Mouse (Mus musculus): ENCODE data around the gene Efcc1. TPM values are rescaled to one million over a fixed set of nuclear protein-coding genes. Genes with fewer than 3 reads are reported as not detected.
"Not testable (repeated sequence)": the region's sequence is repeated elsewhere in the genome, so short reads cannot be mapped to it uniquely, and the experiment has no call there.

Gene Efcc1
- total RNA-seq, 2 experiments from 2014 or later, result 0.94 to 1.3 TPM

GRCm38 (mm10) chr6:87743281-87743680 is 12.6 kb downstream of the Efcc1 start:
- peak; percentile 41 to 57 for DNase-seq

GRCm38 (mm10) chr6:87744632-87745031 is 14.0 kb downstream of the Efcc1 start:
- no peak for DNase-seq

DNA sequence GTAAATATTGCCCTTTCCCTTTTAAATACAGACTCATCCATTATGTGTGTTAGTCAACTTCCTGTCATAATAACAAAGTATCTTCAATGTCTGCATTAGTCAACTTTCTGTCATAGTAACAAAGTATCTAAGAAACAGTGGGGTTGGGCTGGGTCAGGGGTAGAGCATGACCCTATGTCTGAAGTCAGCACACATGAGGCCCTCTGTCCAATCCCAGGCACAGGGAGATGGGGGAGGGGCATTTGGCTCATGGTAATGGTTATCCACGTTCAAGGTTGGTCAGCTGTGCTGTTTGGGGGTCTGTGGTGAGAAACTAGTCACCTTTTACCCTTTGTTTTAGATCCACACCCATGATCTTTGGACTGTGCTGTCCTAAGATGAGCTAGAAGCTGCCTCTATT is 14.6 kb downstream of the Efcc1 start:
- DNase-seq, result peak in 1 of 2 experiments; percentile 23

DNA sequence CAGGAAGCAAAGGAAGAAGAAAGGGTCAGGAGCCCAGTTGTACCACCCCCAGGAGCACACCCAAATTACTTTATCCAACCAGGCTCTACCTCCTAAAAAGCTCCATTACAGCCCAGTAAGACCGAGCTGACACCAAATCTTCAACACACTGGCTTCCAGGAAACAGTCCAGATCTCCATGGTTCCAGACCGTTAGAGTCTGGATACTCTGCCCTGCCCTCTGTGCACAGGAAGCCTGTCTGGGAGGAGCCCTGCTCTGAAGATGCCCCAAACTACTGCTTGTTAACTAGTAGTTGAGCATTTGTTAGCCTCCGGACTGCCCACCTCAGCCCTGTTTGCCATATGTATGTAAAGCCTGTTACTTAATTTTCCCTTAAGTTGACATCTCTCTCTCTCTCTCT is 15.4 kb downstream of the Efcc1 start:
- DNase-seq, result peak; percentile 50 to 61

GRCm38 (mm10) chr6:87746849-87747248 is 16.2 kb downstream of the Efcc1 start:
- peak; percentile 73 to 82 for DNase-seq

DNA sequence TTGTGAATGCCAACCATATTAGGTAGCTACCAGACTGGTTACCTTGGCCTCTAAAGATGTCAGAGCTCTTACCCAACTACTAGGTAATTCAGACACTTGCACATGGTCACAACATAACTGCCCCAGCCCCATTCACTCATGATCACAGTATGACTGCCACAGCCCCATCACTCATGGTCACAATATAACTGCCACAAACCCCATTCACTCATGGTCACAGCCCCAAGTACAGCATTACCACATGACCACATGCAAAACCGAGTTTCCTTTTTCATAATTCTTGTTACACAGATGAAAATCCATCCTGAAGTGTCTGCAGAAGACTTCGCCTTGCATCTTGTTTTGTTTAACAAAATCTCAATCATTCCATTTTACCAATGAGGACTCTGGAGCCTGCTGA is 17.4 kb downstream of the Efcc1 start:
- no peak for DNase-seq

GRCm38 (mm10) chr6:87748531-87748930 is 17.9 kb downstream of the Efcc1 start:
- DNase-seq, result no peak

- DNase-seq, result no peak
Measured at GRCm38 (mm10) chr6:87750184-87750910, 19.7 kb downstream of the Efcc1 start.

DNA sequence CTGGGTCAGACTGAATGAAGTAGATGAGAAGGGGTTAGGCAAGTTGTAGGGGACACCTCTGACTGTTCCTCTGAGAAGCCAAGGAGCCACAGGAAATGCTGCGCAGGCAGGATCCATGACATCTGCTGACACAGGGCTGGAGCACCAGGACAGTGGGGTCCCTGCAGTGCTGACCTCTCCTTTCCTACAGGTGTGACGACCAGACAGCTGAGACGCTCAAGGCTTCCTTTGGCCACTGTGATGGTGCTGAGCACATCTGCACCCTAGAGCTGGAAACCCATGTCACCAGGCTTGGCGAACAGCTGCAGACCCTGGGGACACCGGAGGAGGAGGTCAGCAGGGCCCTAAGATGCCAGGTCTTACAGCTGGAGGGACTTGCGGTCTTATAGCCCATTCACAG is 20.9 kb downstream of the Efcc1 start:
- DNase-seq, result no peak

- no peak for DNase-seq
Measured at GRCm38 (mm10) chr6:87755196-87755595, 24.5 kb downstream of the Efcc1 start.

- DNase-seq, result no peak
Measured at GRCm38 (mm10) chr6:87756896-87757295, 26.2 kb downstream of the Efcc1 start.

DNA sequence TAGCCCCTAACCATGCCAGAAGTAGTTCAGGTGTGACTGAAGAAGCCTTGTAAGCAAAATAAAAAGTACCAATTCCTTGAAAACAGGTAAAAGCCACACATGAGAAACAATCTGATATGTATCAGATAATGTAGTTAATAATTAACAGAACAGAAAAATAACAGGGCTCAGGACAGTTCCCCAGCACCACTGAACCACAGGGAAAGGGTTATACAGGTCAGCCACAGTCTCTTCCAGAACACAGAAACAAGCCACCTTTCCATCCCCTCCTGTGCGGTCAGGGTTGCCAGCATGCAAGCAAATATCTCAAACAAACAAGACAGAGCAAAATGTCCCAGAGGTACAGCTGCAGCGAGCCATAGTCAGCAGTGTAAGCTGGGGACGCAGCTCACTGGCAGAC is 28.7 kb downstream of the Efcc1 start:
- DNase-seq, result no peak

DNA sequence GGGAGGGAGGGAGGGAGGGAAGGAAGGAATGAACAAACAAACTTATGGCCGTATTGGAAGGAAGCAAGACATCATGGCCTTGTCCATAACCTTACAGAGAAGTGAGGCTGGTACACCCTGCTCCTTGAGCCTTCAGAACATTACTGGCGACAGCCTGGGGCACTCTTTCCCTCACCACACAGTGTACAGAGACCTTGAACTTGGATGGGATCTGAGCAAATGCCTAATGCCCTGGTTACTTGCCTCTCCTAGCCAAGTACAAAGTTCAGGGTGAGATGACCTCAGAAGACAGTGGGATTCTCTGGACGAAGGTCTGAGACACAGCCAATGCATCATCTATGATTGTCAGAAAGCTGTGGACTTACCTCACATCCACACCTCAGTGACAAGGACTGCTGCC is 29.2 kb downstream of the Efcc1 start:
- no peak for DNase-seq

DNA sequence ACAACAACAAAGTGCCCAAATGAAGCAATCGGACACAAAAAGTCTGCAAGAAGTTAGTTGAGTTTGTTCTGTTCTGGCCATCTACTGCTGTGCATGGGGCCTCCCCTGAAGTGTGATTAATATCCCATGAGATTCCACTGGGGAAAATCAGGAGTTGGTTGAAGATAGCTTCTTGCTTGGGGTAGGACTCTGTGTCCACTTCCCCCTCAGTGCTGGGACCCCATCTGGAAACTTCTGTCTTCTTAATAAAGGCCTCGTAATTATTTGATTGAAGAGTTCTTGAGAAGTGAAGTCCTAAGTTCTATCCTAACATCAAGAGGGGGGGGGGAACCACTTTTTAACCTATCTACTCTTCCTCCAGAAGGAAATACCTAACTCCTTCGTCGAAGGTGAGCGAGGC is 31.5 kb downstream of the Efcc1 start:
- no peak for DNase-seq

- DNase-seq, result peak; percentile 37 to 39
Measured at GRCm38 (mm10) chr6:87763376-87764280, 33.0 kb downstream of the Efcc1 start.

- not testable (repeated sequence) for DNase-seq
Measured at GRCm38 (mm10) chr6:87764296-87764695, 33.6 kb downstream of the Efcc1 start.

- DNase-seq, result no peak
Measured at GRCm38 (mm10) chr6:87770626-87771025, 40.0 kb downstream of the Efcc1 start.

GRCm38 (mm10) chr6:87774466-87774865 is 43.8 kb downstream of the Efcc1 start:
- no peak for DNase-seq

- DNase-seq, result no peak
Measured at GRCm38 (mm10) chr6:87774909-87775308, 44.2 kb downstream of the Efcc1 start.

GRCm38 (mm10) chr6:87775588-87776245 is 45.0 kb downstream of the Efcc1 start:
- no peak for DNase-seq

DNA sequence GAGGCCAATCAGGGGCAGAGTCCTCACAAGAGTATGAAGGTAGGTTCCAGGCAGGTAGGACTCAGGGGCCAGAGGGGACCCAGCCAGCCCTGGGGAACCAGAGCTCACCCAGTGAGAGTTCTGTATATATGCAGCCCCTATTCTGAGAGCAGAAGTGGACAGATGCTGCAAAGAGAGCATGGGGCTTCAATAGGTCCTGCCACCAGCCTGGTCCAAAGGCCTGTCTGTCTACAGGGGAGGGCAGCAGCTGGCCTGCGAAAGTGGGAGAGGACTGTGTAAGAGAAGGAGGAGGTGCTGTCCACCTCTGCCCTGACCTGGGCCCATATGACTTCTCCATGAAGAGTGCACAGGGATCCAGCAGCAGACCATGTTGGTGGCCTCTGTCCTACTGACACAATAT is 46.0 kb downstream of the Efcc1 start:
- no peak for DNase-seq

GRCm38 (mm10) chr6:87777842-87778241 is 47.2 kb downstream of the Efcc1 start, which contains the start of gene Gp9:
Gene Gp9 (plus strand): TSS chr6:87778072.
- DNase-seq, result no peak
